Mouse (Mus musculus): ENCODE measurements around the gene Gm45234.

Gm45234 gene

GRCm38 (mm10) chr6:124767536-124767919 lies 11.7 kb upstream of the Gm45234 start:
- DNase-seq (ENCODE audit: low spot score in 2 of 2), result no peak

GRCm38 (mm10) chr6:124765951-124766350 lies 10.1 kb upstream of the Gm45234 start:
- DNase-seq (ENCODE audit: low spot score in 2 of 2), result no peak

- DNase-seq (ENCODE audit: low spot score in 2 of 2), result peak; percentile 77 to 87
These were observed 3.4 kb upstream of the Gm45234 start for GRCm38 (mm10) chr6:124759259-124759658.

GRCm38 (mm10) chr6:124758849-124759232 lies 3.0 kb upstream of the Gm45234 start:
- no peak for DNase-seq (ENCODE audit: low spot score in 2 of 2)

GRCm38 (mm10) chr6:124757909-124758848 lies 2.4 kb upstream of the Gm45234 start:
- no peak for DNase-seq (ENCODE audit: low spot score in 2 of 2)

GRCm38 (mm10) chr6:124757351-124757880 lies 1.6 kb upstream of the Gm45234 start:
- no peak for DNase-seq (ENCODE audit: low spot score in 2 of 2)

GRCm38 (mm10) chr6:124756652-124757350 lies 980 bp upstream of the Gm45234 start:
- DNase-seq (ENCODE audit: low spot score in 2 of 2), result peak in 1 of 2 experiments; percentile 24

- DNase-seq (ENCODE audit: low spot score in 2 of 2), result no peak
These were observed 515 bp downstream of the Gm45234 start for GRCm38 (mm10) chr6:124755306-124755705.

- no peak for DNase-seq (ENCODE audit: low spot score in 2 of 2)
These were observed 2.0 kb downstream of the Gm45234 start for GRCm38 (mm10) chr6:124753861-124754260.

- no peak for DNase-seq (ENCODE audit: low spot score in 2 of 2)
These were observed 5.4 kb downstream of the Gm45234 start for GRCm38 (mm10) chr6:124750405-124750804.

GRCm38 (mm10) chr6:124746654-124747632 lies 8.9 kb downstream of the Gm45234 start:
- no peak for DNase-seq (ENCODE audit: low spot score in 2 of 2)

- DNase-seq (ENCODE audit: low spot score in 2 of 2), result no peak
These were observed 9.6 kb downstream of the Gm45234 start for GRCm38 (mm10) chr6:124746296-124746605.

GRCm38 (mm10) chr6:124745490-124746295 lies 10.1 kb downstream of the Gm45234 start:
- peak; percentile 93 to 95 for DNase-seq (ENCODE audit: low spot score in 2 of 2)

- no peak for DNase-seq (ENCODE audit: low spot score in 2 of 2)
These were observed 11.0 kb downstream of the Gm45234 start for GRCm38 (mm10) chr6:124744755-124745321.

GRCm38 (mm10) chr6:124743647-124744046 lies 12.2 kb downstream of the Gm45234 start:
- DNase-seq (ENCODE audit: low spot score in 2 of 2), result no peak

- no peak for DNase-seq (ENCODE audit: low spot score in 2 of 2)
These were observed 12.8 kb downstream of the Gm45234 start for GRCm38 (mm10) chr6:124742839-124743514.

GRCm38 (mm10) chr6:124741842-124742241 lies 14.0 kb downstream of the Gm45234 start:
- DNase-seq (ENCODE audit: low spot score in 2 of 2), result no peak

- DNase-seq (ENCODE audit: low spot score in 2 of 2), result peak; percentile 89 to 93
These were observed 14.7 kb downstream of the Gm45234 start, which contains the start of gene Grcc10 for GRCm38 (mm10) chr6:124740888-124741761. TSS of gene Grcc10 (minus strand) at chr6:124741374.
